Mouse (Mus musculus): ENCODE data around the gene Wnt1.

Gene Wnt1

DNA sequence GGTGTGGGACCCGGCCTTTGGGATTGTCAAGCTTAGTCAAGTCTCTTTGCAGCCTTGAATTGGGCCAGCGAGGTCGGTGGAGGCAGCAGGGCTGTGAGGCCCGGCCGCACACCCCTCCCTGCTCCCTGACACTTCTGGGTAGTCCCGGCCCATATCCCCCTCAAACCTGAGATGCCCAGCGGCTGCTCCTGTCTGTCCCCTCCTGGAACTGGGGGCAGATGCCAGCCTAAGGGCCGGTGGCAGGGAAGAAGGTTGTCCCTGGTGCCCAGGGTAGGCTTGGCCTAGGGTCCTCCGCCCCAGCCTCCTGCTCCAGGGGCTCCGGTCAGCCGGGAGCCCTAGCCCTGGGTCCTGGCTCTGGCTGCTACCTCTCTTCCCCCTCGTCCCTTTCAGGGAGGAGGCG, 44.4 kb downstream of the Wnt1 start:
- no peak for DNase-seq (ENCODE audit: low spot score in 2 of 2)

DNA sequence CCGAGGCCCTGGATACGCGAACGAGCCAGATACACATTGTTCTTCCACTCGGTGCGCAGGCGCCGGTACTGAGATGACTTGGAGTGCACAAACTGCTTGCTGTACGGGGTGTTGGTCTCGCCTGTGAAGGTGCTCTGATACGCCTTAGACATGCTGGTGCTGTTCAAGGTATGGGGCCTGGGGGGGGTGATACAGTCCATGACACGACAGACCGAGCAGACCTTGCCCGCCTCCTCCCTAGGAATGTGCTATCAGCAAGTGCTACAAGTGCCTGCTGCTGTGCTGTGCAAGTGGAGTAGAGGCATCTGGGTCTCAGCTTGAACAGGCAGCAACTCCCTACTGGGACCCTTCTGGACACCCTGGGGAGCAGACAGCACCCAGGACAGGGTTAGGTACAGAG, 45.6 kb downstream of the Wnt1 start:
- DNase-seq (ENCODE audit: low spot score in 2 of 2), result no peak

DNA sequence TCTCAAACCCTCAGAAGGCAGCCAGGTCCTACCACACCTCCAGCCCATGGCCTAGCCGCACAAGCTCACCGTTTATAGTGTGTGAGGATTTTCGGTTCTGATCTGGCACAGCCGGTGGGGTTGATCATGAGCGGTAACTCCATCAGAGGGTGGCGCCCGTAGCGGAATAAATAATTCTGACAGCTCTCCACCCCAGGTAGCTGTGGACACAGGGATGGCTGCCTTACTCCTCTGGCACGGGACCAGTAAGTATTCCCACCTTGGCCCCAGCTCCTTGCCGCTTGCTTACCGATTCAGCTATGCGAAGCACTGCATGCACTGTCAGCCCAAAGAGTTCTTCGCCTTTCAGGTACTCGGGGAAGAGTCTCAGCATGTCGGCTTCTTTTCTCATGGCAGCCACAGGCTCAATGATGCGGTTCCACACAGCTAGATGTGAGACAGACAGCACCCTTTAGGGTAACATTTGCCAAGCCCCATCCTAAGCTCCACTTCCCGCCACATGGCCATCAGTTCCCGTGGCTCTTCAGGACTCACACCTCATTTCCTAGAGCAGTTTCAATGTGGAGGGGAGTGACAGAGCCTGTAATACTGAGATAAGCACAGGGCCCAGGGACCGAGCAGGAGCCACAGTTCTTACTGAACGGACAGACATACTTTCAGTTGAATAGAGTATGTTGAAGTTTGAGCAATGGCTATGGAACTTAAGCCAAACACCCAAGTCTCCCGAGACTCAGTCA, 47.5 kb downstream of the Wnt1 start:
- DNase-seq (ENCODE audit: low spot score in 2 of 2), result no peak

DNA sequence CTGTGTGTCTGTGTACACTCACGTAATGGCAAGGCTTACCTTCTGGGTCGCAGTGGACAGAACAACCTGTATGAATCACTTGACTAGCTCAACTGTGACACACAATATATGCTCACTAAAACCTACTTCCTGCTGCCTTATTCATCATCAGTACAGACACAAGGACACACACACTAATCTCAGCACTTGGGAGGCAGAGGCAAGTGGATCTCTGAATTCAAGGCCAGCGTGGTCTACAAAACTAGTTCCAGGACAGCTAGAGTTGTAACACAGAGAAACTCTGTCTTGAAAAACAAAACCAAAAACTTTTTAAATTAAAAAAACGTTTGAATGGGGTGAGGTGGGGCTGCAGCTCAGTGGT, 48.1 kb downstream of the Wnt1 start:
- DNase-seq (ENCODE audit: low spot score in 2 of 2), result no peak

DNA sequence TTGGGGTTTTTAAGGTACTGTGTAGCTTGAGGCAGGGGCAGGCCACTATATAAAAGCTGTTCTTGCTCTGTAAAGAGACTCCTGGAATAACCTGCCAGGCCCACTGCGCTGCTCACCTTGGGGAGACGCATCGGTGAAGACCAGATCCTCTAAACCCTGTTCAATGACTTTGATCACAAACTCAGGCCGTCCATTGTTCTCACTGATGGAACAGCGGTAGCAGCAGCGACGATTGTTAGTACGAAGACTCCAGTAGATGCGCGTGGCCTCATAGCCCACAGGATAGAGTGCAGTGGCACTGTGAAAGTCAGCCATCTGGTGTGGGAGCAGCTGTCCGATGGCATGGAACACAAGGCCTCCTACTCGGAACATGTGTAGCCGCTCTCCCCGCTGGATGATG, 49.5 kb downstream of the Wnt1 start:
- DNase-seq (ENCODE audit: low spot score in 2 of 2), result no peak

DNA sequence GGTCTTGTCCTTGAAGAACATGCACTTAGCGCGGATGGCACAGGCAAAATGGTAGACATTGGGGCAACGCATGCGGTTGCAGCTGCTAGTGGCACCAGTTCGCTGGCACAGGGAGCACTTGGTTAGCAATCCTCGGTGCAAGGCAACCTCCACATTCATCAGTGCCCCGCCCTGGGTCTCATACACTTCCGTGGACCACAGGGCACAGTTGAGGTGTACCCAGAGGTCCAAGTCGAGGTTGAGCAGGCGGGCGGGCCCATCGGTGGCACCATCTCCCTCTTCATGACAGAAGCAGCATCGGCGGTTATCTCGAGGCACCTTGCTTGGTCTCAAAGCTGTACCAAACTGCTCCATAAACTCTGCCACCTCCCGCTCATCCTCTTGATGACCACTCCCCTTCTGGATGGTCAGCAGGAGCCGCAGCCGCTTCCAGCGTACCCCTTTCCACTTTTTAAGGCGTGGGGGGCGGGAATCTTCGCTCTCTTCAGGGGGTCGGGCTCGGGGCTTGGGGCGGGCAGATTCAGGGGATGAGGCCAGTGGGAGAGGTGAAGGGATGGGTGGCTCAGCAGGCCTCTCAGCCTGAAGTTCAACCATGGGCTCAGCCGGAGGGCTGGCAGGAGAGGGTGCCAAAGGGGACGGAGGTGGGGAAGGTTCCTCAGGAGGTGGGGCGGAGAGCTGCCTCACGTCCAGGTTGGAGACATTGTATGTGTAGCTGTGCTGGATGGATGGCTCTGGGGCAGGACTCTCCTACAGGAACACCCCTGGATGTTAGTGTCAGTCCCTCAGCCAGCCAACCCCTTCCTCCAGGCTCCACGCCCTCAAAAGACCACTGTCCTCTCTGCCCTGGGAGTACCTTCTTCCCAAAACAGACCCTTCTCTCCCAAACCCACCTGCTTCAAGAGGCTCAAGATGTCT, 50.3 kb downstream of the Wnt1 start:
- peak in 1 of 2 experiments; percentile 16 for DNase-seq (ENCODE audit: low spot score in 2 of 2)
